Mouse (Mus musculus) neural tube, embryonic 14.5 days (tissue): ENCODE data around the gene Olfr1019. TPM values are rescaled to one million over a fixed set of nuclear protein-coding genes. Genes with fewer than 3 reads are reported as not detected.

Experiments used
- polyA plus RNA-seq: library from polyadenylated mRNA; unstranded; fragments of >200 nt; fragmentation: Nextera tagmentation; extraction: Ambion mirVana; gene quantifications from 2 replicates; pipeline ENCODE4 v1.2.1, GENCODE M21; 2014

Olfr1019 gene
- polyA plus RNA-seq, 1 experiment from 2014 or later: not detected

Other genes with a start within 250 kb of the Olfr1019 start
- not detected in 2 replicates for gene Olfr1000, start 233.6 kb downstream of the Olfr1019 start, polyA plus RNA-seq
- gene Olfr1002, start 194.8 kb downstream of the Olfr1019 start, polyA plus RNA-seq: not detected in 2 replicates
- gene Olfr154, start 181.0 kb downstream of the Olfr1019 start, polyA plus RNA-seq: not detected in 2 replicates
- gene Olfr1006, start 166.7 kb downstream of the Olfr1019 start, polyA plus RNA-seq: not detected in 2 replicates
- gene Olfr1008, start 156.1 kb downstream of the Olfr1019 start, polyA plus RNA-seq: not detected in 2 replicates
- gene Olfr1009, start 130.1 kb downstream of the Olfr1019 start, polyA plus RNA-seq: not detected in 2 replicates
- gene Olfr1012, start 82.7 kb downstream of the Olfr1019 start, polyA plus RNA-seq: not detected in 2 replicates
- not detected in 2 replicates for gene Olfr1013, start 78.4 kb downstream of the Olfr1019 start, polyA plus RNA-seq
- not detected in 2 replicates for gene Olfr1014, start 72.8 kb downstream of the Olfr1019 start, polyA plus RNA-seq
- gene Olfr1015, start 63.5 kb downstream of the Olfr1019 start, polyA plus RNA-seq: not detected in 2 replicates
- not detected in 2 replicates for gene Olfr1016, start 42.9 kb downstream of the Olfr1019 start, polyA plus RNA-seq
- gene Olfr1018, start 27.0 kb downstream of the Olfr1019 start, polyA plus RNA-seq: not detected in 2 replicates
- not detected in 2 replicates for gene Olfr1020, start 1.5 kb upstream of the Olfr1019 start, polyA plus RNA-seq
- not detected in 2 replicates for gene Olfr1022, start 23.1 kb upstream of the Olfr1019 start, polyA plus RNA-seq
- gene Olfr1023, start 40.2 kb upstream of the Olfr1019 start, polyA plus RNA-seq: not detected in 2 replicates
- gene Olfr1024, start 59.6 kb upstream of the Olfr1019 start, polyA plus RNA-seq: not detected in 2 replicates
- gene Olfr1025-ps1, start 69.7 kb upstream of the Olfr1019 start, polyA plus RNA-seq: not detected in 2 replicates
- gene Olfr1026, start 76.1 kb upstream of the Olfr1019 start, polyA plus RNA-seq: not detected in 2 replicates
- gene Olfr1028, start 105.0 kb upstream of the Olfr1019 start, polyA plus RNA-seq: not detected in 2 replicates
- not detected in 2 replicates for gene Olfr1029, start 128.4 kb upstream of the Olfr1019 start, polyA plus RNA-seq
- not detected in 2 replicates for gene Olfr1030, start 133.8 kb upstream of the Olfr1019 start, polyA plus RNA-seq
- not detected in 2 replicates for gene Olfr1031, start 144.8 kb upstream of the Olfr1019 start, polyA plus RNA-seq
- gene Olfr1032, start 160.1 kb upstream of the Olfr1019 start, polyA plus RNA-seq: not detected in 2 replicates
- not detected in 2 replicates for gene Olfr1033, start 175.2 kb upstream of the Olfr1019 start, polyA plus RNA-seq
- gene Olfr1034, start 200.4 kb upstream of the Olfr1019 start, polyA plus RNA-seq: not detected in 2 replicates
- gene Olfr1036, start 228.5 kb upstream of the Olfr1019 start, polyA plus RNA-seq: not detected in 2 replicates
- gene Olfr1037, start 241.9 kb upstream of the Olfr1019 start, polyA plus RNA-seq: not detected in 2 replicates